Mouse (Mus musculus): Measurements from ENCODE around the gene Elane. TPM values are rescaled to one million over a fixed set of nuclear protein-coding genes. Genes with fewer than 3 reads are reported as not detected.

The Elane gene
- polyA plus RNA-seq, 1 experiment from 2014 or later, result 0.18 TPM

GRCm38 (mm10) chr10:79851653-79852052 is 34.4 kb upstream of the Elane start:
- Histone ChIP-seq H3K4me1 (ENCODE audit: control insufficient read depth, insufficient read depth, low read length) (peaks cover 30% of the 10 kb centered on the region), H3K4me3 (ENCODE audit: low read depth, low read length) (no peak overlapping the region), H3K36me3 (ENCODE audit: control insufficient read depth, insufficient read depth, low read length) (peaks cover 2% of the 10 kb centered on the region)

GRCm38 (mm10) chr10:79852107-79852789 is 33.8 kb upstream of the Elane start:
- Histone ChIP-seq H3K27me3 (ENCODE audit: control insufficient read depth, insufficient read depth, low read length) (no peaks in the 10 kb centered on the region), H3K4me1 (ENCODE audit: control insufficient read depth, insufficient read depth, low read length) (peaks cover 36% of the 10 kb centered on the region), H3K4me3 (ENCODE audit: low read depth, low read length) (peak overlapping the region; percentile 100), H3K27ac (ENCODE audit: low read depth, low read length) (peak overlapping the region; percentile 100), H3K36me3 (ENCODE audit: control insufficient read depth, insufficient read depth, low read length) (peaks cover 7% of the 10 kb centered on the region), H3K9ac (ENCODE audit: low read length) (peak overlapping the region; percentile 84), H3K9me3 (ENCODE audit: control insufficient read depth, low read length) (no peaks in the 10 kb centered on the region), H3K4me2 (peak overlapping the region; percentile 79)
- ATAC-seq (ENCODE audit: low FRiP score), result no peak
- no peak for DNase-seq (ENCODE audit: low spot score, missing footprints)
- 69% methylated on average over 9 of the region's 9 CpGs for WGBS

More at GRCm38 (mm10) chr10:79851653-79852052, 34.4 kb upstream of the Elane start:
- no peaks in the 10 kb centered on the region for H3K27me3 ChIP-seq (ENCODE audit: control insufficient read depth, insufficient read depth, low read length)
- H3K9me3 ChIP-seq (ENCODE audit: control insufficient read depth, low read length), result no peaks in the 10 kb centered on the region
- WGBS, result 83% methylated on average over 3 of the region's 3 CpGs
- H3K4me2 ChIP-seq, result 0 out of 2 replicates have a peak overlapping the region, but pooled peaks have one; percentile 6
- DNase-seq (ENCODE audit: low spot score, missing footprints), result no peak
- ATAC-seq (ENCODE audit: low FRiP score), result no peak
- H3K9ac ChIP-seq (ENCODE audit: low read length), result peak overlapping the region; percentile 84
- peak overlapping the region; percentile 100; the same call in 1 of the 2 replicates for H3K27ac ChIP-seq (ENCODE audit: low read depth, low read length)

- Histone ChIP-seq H3K9ac (ENCODE audit: low read length) (peak overlapping the region; percentile 84), H3K27ac (ENCODE audit: low read depth, low read length) (peak overlapping the region; percentile 100), H3K4me1 (ENCODE audit: control insufficient read depth, insufficient read depth, low read length) (peaks cover 42% of the 10 kb centered on the region), H3K27me3 (ENCODE audit: control insufficient read depth, insufficient read depth, low read length) (no peaks in the 10 kb centered on the region), H3K9me3 (ENCODE audit: control insufficient read depth, low read length) (no peaks in the 10 kb centered on the region), H3K4me3 (ENCODE audit: low read depth, low read length) (peak overlapping the region; percentile 100), H3K4me2 (peak overlapping the region; percentile 79), H3K36me3 (ENCODE audit: control insufficient read depth, insufficient read depth, low read length) (peaks cover 13% of the 10 kb centered on the region)
- peak; percentile 91 for DNase-seq (ENCODE audit: low spot score, missing footprints)
- ATAC-seq (ENCODE audit: low FRiP score), result no peak
- WGBS, result 22% methylated on average over 8 of the region's 8 CpGs
Observed at GRCm38 (mm10) chr10:79852827-79853226, 33.2 kb upstream of the Elane start.

GRCm38 (mm10) chr10:79853392-79853791 is 32.7 kb upstream of the Elane start:
- H3K4me1 ChIP-seq (ENCODE audit: control insufficient read depth, insufficient read depth, low read length), result peaks cover 46% of the 10 kb centered on the region
- ATAC-seq (ENCODE audit: low FRiP score) (peak; percentile 25; the same call in 1 of the 2 replicates), DNase-seq (ENCODE audit: low spot score, missing footprints) (peak; percentile 97)
- no peaks in the 10 kb centered on the region for H3K9me3 ChIP-seq (ENCODE audit: control insufficient read depth, low read length)
- H3K9ac ChIP-seq (ENCODE audit: low read length), result peak overlapping the region; percentile 84
- H3K27ac ChIP-seq (ENCODE audit: low read depth, low read length), result peak overlapping the region; percentile 100
- 0% methylated on average over 15 of the region's 15 CpGs for WGBS
- H3K4me2 ChIP-seq, result peak overlapping the region; percentile 79
- H3K36me3 ChIP-seq (ENCODE audit: control insufficient read depth, insufficient read depth, low read length), result peaks cover 13% of the 10 kb centered on the region
- no peaks in the 10 kb centered on the region for H3K27me3 ChIP-seq (ENCODE audit: control insufficient read depth, insufficient read depth, low read length)
- peak overlapping the region; percentile 100 for H3K4me3 ChIP-seq (ENCODE audit: low read depth, low read length)

GRCm38 (mm10) chr10:79853860-79854795 is 31.9 kb upstream of the Elane start, which contains the start of gene Ptbp1:
Ptbp1 (plus strand) TSS chr10:79854427.
- Histone ChIP-seq H3K4me3 (ENCODE audit: low read depth, low read length) (peak within 1 kb of the TSS; percentile 100), H3K27me3 (ENCODE audit: control insufficient read depth, insufficient read depth, low read length) (no peaks in the 10 kb centered on the region), H3K4me1 (ENCODE audit: control insufficient read depth, insufficient read depth, low read length) (peaks cover 46% of the 10 kb centered on the region), H3K36me3 (ENCODE audit: control insufficient read depth, insufficient read depth, low read length) (peaks cover 13% of the 10 kb centered on the region), H3K9me3 (ENCODE audit: control insufficient read depth, low read length) (no peaks in the 10 kb centered on the region), H3K27ac (ENCODE audit: low read depth, low read length) (peak within 1 kb of the TSS; percentile 100), H3K4me2 (peak within 1 kb of the TSS; percentile 97), H3K9ac (ENCODE audit: low read length) (peak within 1 kb of the TSS; percentile 100)
- DNase-seq (ENCODE audit: low spot score, missing footprints), result peak; percentile 99
- ATAC-seq (ENCODE audit: low FRiP score), result peak; percentile 94
- WGBS, result under 1% methylated on average over 74 of the region's 75 CpGs

- H3K27me3 ChIP-seq (ENCODE audit: control insufficient read depth, insufficient read depth, low read length), result no peaks in the 10 kb centered on the region
- peak overlapping the region; percentile 97 for H3K4me2 ChIP-seq
- H3K9me3 ChIP-seq (ENCODE audit: control insufficient read depth, low read length), result no peaks in the 10 kb centered on the region
- under 1% methylated on average over 82 of the region's 83 CpGs for WGBS
- peak overlapping the region; percentile 100 for H3K27ac ChIP-seq (ENCODE audit: low read depth, low read length)
- H3K4me1 ChIP-seq (ENCODE audit: control insufficient read depth, insufficient read depth, low read length), result peaks cover 46% of the 10 kb centered on the region
- ATAC-seq (ENCODE audit: low FRiP score), result peak; percentile 59
- H3K36me3 ChIP-seq (ENCODE audit: control insufficient read depth, insufficient read depth, low read length), result peaks cover 18% of the 10 kb centered on the region
- H3K9ac ChIP-seq (ENCODE audit: low read length), result peak overlapping the region; percentile 100
- peak overlapping the region; percentile 100 for H3K4me3 ChIP-seq (ENCODE audit: low read depth, low read length)
- DNase-seq (ENCODE audit: low spot score, missing footprints), result peak; percentile 98
Observed at GRCm38 (mm10) chr10:79854801-79855541, 31.1 kb upstream of the Elane start.

- Histone ChIP-seq H3K4me1 (ENCODE audit: control insufficient read depth, insufficient read depth, low read length) (peaks cover 46% of the 10 kb centered on the region), H3K36me3 (ENCODE audit: control insufficient read depth, insufficient read depth, low read length) (peaks cover 25% of the 10 kb centered on the region), H3K4me2 (peak overlapping the region; percentile 97), H3K9me3 (ENCODE audit: control insufficient read depth, low read length) (no peaks in the 10 kb centered on the region), H3K4me3 (ENCODE audit: low read depth, low read length) (peak overlapping the region; percentile 100), H3K9ac (ENCODE audit: low read length) (peak overlapping the region; percentile 100), H3K27me3 (ENCODE audit: control insufficient read depth, insufficient read depth, low read length) (no peaks in the 10 kb centered on the region), H3K27ac (ENCODE audit: low read depth, low read length) (no peak overlapping the region)
- DNase-seq (ENCODE audit: low spot score, missing footprints), result no peak
- ATAC-seq (ENCODE audit: low FRiP score), result no peak
- 6% methylated on average over 10 of the region's 10 CpGs for WGBS
Observed at GRCm38 (mm10) chr10:79855558-79856184, 30.4 kb upstream of the Elane start.

GRCm38 (mm10) chr10:79856280-79856679 is 29.8 kb upstream of the Elane start:
- peaks cover 31% of the 10 kb centered on the region for H3K36me3 ChIP-seq (ENCODE audit: control insufficient read depth, insufficient read depth, low read length)
- ATAC-seq (ENCODE audit: low FRiP score) (no peak), DNase-seq (ENCODE audit: low spot score, missing footprints) (no peak)
- no peak overlapping the region for H3K27ac ChIP-seq (ENCODE audit: low read depth, low read length)
- H3K27me3 ChIP-seq (ENCODE audit: control insufficient read depth, insufficient read depth, low read length), result no peaks in the 10 kb centered on the region
- peak overlapping the region; percentile 97 for H3K4me2 ChIP-seq
- no peaks in the 10 kb centered on the region for H3K9me3 ChIP-seq (ENCODE audit: control insufficient read depth, low read length)
- WGBS, result 56% methylated on average over 6 of the region's 6 CpGs
- H3K4me3 ChIP-seq (ENCODE audit: low read depth, low read length), result peak overlapping the region; percentile 100
- peak overlapping the region; percentile 100 for H3K9ac ChIP-seq (ENCODE audit: low read length)
- peaks cover 45% of the 10 kb centered on the region for H3K4me1 ChIP-seq (ENCODE audit: control insufficient read depth, insufficient read depth, low read length)
